Mouse (Mus musculus) embryonic facial prominence, embryonic 13.5 days (tissue): ENCODE results near the gene Taf9b. TPM values are rescaled to one million over a fixed set of nuclear protein-coding genes. Genes with fewer than 3 reads are reported as not detected.

ENCODE experiments used
- ATAC-seq: fragments of 200-750 bp; cut with Nextera tagmentation; 2 replicates; pipeline ENCODE4 v1.8.0; 2017; ENCODE audit warnings: low read depth; ENCODE audit not compliant: insufficient number of reproducible peaks, insufficient read depth, low FRiP score, low TSS enrichment
- H3K27ac ChIP-seq: fragments of 300-500 bp; sonication (generic); 2 replicates; pipeline ENCODE4 v1.5.1; 2015; ENCODE audit warnings: moderate library complexity, mild to moderate bottlenecking, inconsistent platforms
- H3K27me3 ChIP-seq: fragments of 300-500 bp; sonication (generic); 2 replicates; pipeline ENCODE4 v1.6.1; 2015; ENCODE audit warnings: mild to moderate bottlenecking, inconsistent platforms
- H3K36me3 ChIP-seq: fragments of 300-500 bp; sonication (generic); 2 replicates; pipeline ENCODE4 v1.6.1; 2015; ENCODE audit warnings: mild to moderate bottlenecking, inconsistent platforms
- H3K4me1 ChIP-seq: fragments of 300-500 bp; sonication (generic); 2 replicates; pipeline ENCODE4 v1.6.1; 2015; ENCODE audit warnings: inconsistent platforms
- H3K4me2 ChIP-seq: fragments of 300-500 bp; sonication (generic); 2 replicates; pipeline ENCODE4 v1.6.1; 2015; ENCODE audit warnings: moderate library complexity, mild to moderate bottlenecking, inconsistent platforms
- H3K4me3 ChIP-seq: fragments of 300-500 bp; sonication (generic); 2 replicates; pipeline ENCODE4 v1.5.1; 2015; ENCODE audit warnings: mild to moderate bottlenecking, inconsistent platforms
- H3K9ac ChIP-seq: fragments of 300-500 bp; sonication (generic); 2 replicates; pipeline ENCODE4 v1.6.1; 2015; ENCODE audit warnings: mild to moderate bottlenecking, inconsistent platforms
- H3K9me3 ChIP-seq: fragments of 300-500 bp; sonication (generic); 2 replicates; pipeline ENCODE4 v1.6.1; 2016; ENCODE audit warnings: inconsistent platforms
- WGBS: fragments of 180-500 bp; shearing (Covaris S2); methylation state at CpG from one replicate; pipeline ENCODE4 v1.1.7; 2015; ENCODE audit warnings: mixed read lengths; 5-methylcytosine and 5-hydroxymethylcytosine counted together
- polyA plus RNA-seq: library from polyadenylated mRNA; unstranded; fragments of >200 nt; fragmentation: Nextera tagmentation; extraction: Ambion mirVana; gene quantifications from 2 replicates; pipeline ENCODE4 v1.2.1, GENCODE M21; 2015

Taf9b gene
- polyA plus RNA-seq, 1 experiment from 2014 or later: 6.1 TPM

GRCm38 (mm10) chrX:106185706-106186105, 35.3 kb downstream of the Taf9b start:
- Histone ChIP-seq H3K27me3 (peaks cover 8% of the 10 kb centered on the region), H3K4me1 (peaks cover 18% of the 10 kb centered on the region), H3K9ac (no peak overlapping the region), H3K27ac (peak overlapping the region; percentile 93), H3K4me3 (no peak overlapping the region), H3K9me3 (no peaks in the 10 kb centered on the region), H3K4me2 (peak overlapping the region; percentile 50), H3K36me3 (no peaks in the 10 kb centered on the region)
- 0 out of 2 replicates have a peak, but pooled peaks have one; percentile 44 for ATAC-seq
- 26% methylated on average over 5 of the region's 5 CpGs for WGBS

GRCm38 (mm10) chrX:106184279-106184678, 36.7 kb downstream of the Taf9b start:
- H3K36me3 ChIP-seq: no peaks in the 10 kb centered on the region
- H3K9ac ChIP-seq: no peak overlapping the region
- peaks cover 11% of the 10 kb centered on the region for H3K4me1 ChIP-seq
- ATAC-seq: no peak
- H3K27me3 ChIP-seq: peaks cover 8% of the 10 kb centered on the region
- H3K4me2 ChIP-seq: no peak overlapping the region
- H3K27ac ChIP-seq: no peak overlapping the region
- no peak overlapping the region for H3K4me3 ChIP-seq
- WGBS: 40% methylated on average over 4 of the region's 4 CpGs
- no peaks in the 10 kb centered on the region for H3K9me3 ChIP-seq

DNA sequence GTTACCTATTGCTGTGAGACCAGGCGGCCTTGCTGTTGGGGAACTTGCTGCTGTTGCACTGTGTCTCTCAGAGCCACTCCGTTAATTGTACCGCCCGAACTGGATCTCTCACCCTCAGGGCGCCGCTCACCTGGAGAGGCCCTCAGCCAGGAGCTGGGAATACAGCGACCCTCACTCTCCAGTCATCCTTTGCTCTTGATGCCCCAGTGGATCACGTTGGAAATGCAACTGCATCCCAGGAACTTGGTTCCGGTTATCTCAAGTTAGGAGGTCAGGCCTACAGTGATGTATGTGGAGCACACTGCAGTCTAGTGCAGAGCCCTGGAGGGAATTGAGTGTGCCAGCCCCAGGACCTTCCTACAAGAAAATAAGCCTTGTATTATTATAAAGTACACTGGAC, 44.6 kb downstream of the Taf9b start:
- Histone ChIP-seq H3K27ac (no peak overlapping the region), H3K4me1 (no peaks in the 10 kb centered on the region), H3K27me3 (no peaks in the 10 kb centered on the region), H3K9ac (no peak overlapping the region), H3K36me3 (no peaks in the 10 kb centered on the region), H3K4me3 (no peak overlapping the region), H3K9me3 (no peaks in the 10 kb centered on the region), H3K4me2 (no peak overlapping the region)
- no peak for ATAC-seq
- 55% methylated on average over 9 of the region's 9 CpGs for WGBS

- WGBS: 67% methylated on average over 6 of the region's 6 CpGs
- ATAC-seq: no peak
- Histone ChIP-seq H3K9me3 (no peaks in the 10 kb centered on the region), H3K27me3 (no peaks in the 10 kb centered on the region), H3K4me2 (peak overlapping the region; percentile 49), H3K27ac (no peak overlapping the region), H3K9ac (no peak overlapping the region), H3K4me1 (no peaks in the 10 kb centered on the region), H3K4me3 (peak overlapping the region; percentile 29; the same call in 1 of the 2 replicates), H3K36me3 (no peaks in the 10 kb centered on the region)
These were observed 49.2 kb downstream of the Taf9b start for GRCm38 (mm10) chrX:106171853-106172154.

DNA sequence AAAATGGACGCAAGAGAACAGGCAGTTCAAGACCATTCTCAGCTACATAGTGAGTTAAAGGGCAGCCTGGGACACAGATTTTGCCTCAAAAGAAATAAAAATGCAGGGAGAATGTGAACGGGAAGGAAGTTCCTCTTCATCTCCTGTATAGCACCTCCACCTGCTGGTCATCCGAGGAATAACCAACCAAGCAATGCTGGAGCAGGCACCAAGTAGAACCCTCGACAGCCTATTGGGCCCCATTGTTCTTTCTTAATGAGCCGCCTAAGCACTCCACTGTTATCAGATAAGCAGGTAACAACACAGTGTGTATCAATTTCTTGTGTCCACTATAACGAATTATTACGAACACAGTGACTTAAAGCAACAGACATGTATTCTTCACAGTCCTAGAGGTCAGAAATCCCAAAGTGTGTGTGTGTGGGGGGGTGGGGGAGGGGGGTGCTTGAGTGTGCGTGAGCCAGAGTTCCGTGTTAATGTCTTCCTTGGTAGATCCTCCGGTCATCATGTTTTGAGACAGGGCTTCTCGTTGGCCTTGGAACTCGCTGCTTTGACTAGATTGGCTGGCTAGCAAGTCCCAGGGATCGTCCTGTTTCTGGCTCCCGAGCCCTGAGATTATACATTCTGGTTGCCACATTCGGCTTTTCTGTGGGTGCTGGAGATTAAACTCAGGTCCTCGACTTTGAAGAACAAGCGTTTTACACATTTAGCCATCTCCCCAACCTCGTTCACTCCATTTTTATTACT, 49.7 kb downstream of the Taf9b start:
- Histone ChIP-seq H3K36me3 (no peaks in the 10 kb centered on the region), H3K27me3 (no peaks in the 10 kb centered on the region)
- 0 out of 2 replicates have a peak, but pooled peaks have one; percentile 37 for ATAC-seq

GRCm38 (mm10) chrX:106165089-106165488, 55.9 kb downstream of the Taf9b start:
- Histone ChIP-seq H3K27ac (no peak overlapping the region), H3K4me2 (no peak overlapping the region), H3K27me3 (no peaks in the 10 kb centered on the region), H3K4me1 (no peaks in the 10 kb centered on the region), H3K36me3 (no peaks in the 10 kb centered on the region), H3K9ac (no peak overlapping the region), H3K4me3 (no peak overlapping the region), H3K9me3 (no peaks in the 10 kb centered on the region)
- WGBS: 71% methylated on average over 1 of the region's 1 CpGs
- no peak for ATAC-seq

More for the DNA sequence above, 49.7 kb downstream of the Taf9b start:
- Histone ChIP-seq H3K9ac (peak overlapping the region; percentile 49; the same call in 1 of the 2 replicates), H3K4me2 (peak overlapping the region; percentile 49), H3K4me3 (peak overlapping the region; percentile 29), H3K9me3 (no peaks in the 10 kb centered on the region), H3K27ac (no peak overlapping the region), H3K4me1 (no peaks in the 10 kb centered on the region)
- WGBS: 34% methylated on average over 18 of the region's 18 CpGs

DNA sequence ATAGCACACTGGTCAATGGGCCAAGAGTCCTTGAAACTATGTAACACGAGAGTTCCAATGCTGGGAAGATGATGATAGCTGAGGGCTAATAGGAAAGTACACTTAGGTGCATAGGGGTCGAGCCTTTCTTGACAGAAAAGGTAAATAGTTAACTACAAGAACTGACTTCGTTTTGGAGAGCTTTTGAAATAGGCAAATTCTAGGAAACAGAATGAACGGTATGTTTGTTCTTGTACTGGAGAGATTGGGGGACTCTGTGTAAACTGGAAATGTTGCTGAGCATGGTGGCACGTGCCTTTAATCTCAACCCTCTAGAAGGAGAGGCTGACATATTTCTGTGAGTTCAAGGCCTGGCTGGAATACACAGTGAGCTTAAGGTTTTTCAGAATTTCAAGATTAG, 56.4 kb downstream of the Taf9b start:
- Histone ChIP-seq H3K4me1 (no peaks in the 10 kb centered on the region), H3K4me3 (no peak overlapping the region), H3K27me3 (peaks cover 2% of the 10 kb centered on the region; the same call in 1 of the 2 replicates), H3K4me2 (no peak overlapping the region), H3K36me3 (no peaks in the 10 kb centered on the region), H3K9ac (no peak overlapping the region), H3K9me3 (no peaks in the 10 kb centered on the region), H3K27ac (no peak overlapping the region)
- WGBS: 67% methylated on average over 5 of the region's 5 CpGs
- ATAC-seq: no peak

- WGBS: 58% methylated on average over 5 of the region's 5 CpGs
- no peak overlapping the region for H3K4me2 ChIP-seq
- H3K9me3 ChIP-seq: no peaks in the 10 kb centered on the region
- peaks cover 5% of the 10 kb centered on the region; the same call in 1 of the 2 replicates for H3K27me3 ChIP-seq
- no peak overlapping the region for H3K4me3 ChIP-seq
- no peaks in the 10 kb centered on the region for H3K4me1 ChIP-seq
- no peak overlapping the region for H3K9ac ChIP-seq
- H3K27ac ChIP-seq: no peak overlapping the region
- H3K36me3 ChIP-seq: no peaks in the 10 kb centered on the region
- no peak for ATAC-seq
These were observed 57.0 kb downstream of the Taf9b start for GRCm38 (mm10) chrX:106163995-106164394.

Other genes starting within 250 kb of the Taf9b start
- 66.4 and 67.6 TPM in 2 replicates for gene Magt1, start 209.3 kb downstream of the Taf9b start, polyA plus RNA-seq
- 406 and 420 TPM in 2 replicates for gene Cox7b, start 205.5 kb downstream of the Taf9b start, polyA plus RNA-seq
- gene Atp7a, start 193.9 kb downstream of the Taf9b start, polyA plus RNA-seq: 23.5 and 28.3 TPM in 2 replicates
- 0.37 and 0.70 TPM in 2 replicates for gene Tlr13, start 78.0 kb downstream of the Taf9b start, polyA plus RNA-seq
- 277 and 335 TPM in 2 replicates for gene Pgk1, start 34.1 kb downstream of the Taf9b start, polyA plus RNA-seq
- gene Fnd3c2, start 34.2 kb upstream of the Taf9b start, polyA plus RNA-seq: not detected in 2 replicates